Mouse (Mus musculus) MEL (cell line): ENCODE results near the gene Nos1. TPM values are rescaled to one million over a fixed set of nuclear protein-coding genes. Genes with fewer than 3 reads are reported as not detected.

Source experiments
- DNase-seq: peaks from one replicate; pipeline ENCODE4 v3.0.0; 2011; ENCODE audit warnings: low read depth, low spot score
- H3K27ac ChIP-seq: 2 replicates; pipeline ENCODE4 v1.5.1; 2012; ENCODE audit warnings: low read depth, mild to moderate bottlenecking, control low read depth, low read length, moderate library complexity; ENCODE audit not compliant: control insufficient read depth
- H3K27me3 ChIP-seq, 2 experiments: fragments of 150-350 bp in 1 of 2; sonication (generic) in 1 of 2; 2 replicates each; pipeline ENCODE4 v1.6.1; 2012; ENCODE audit warnings: low read length in 2 of 2, mild to moderate bottlenecking in 2 of 2, improper control_type of control experiment in 1 of 2, moderate library complexity in 1 of 2; ENCODE audit not compliant: insufficient read depth in 2 of 2, control insufficient read depth in 1 of 2
- H3K36me3 ChIP-seq, 2 experiments: 2 replicates each; pipeline ENCODE4 v1.6.1; 2012 to 2014; ENCODE audit warnings: low read length in 2 of 2, improper control_type of control experiment in 1 of 2, inconsistent platforms in 1 of 2, mild to moderate bottlenecking in 1 of 2; ENCODE audit not compliant: insufficient read depth in 2 of 2, control insufficient read depth in 1 of 2
- H3K4me1 ChIP-seq, 2 experiments: fragments of 150-350 bp in 1 of 2; sonication (generic) in 1 of 2; 2 replicates each; pipeline ENCODE4 v1.6.1; 2012; ENCODE audit warnings: low read length in 2 of 2, improper control_type of control experiment in 1 of 2, mild to moderate bottlenecking in 1 of 2; ENCODE audit not compliant: insufficient read depth in 2 of 2, control insufficient read depth in 1 of 2
- H3K4me3 ChIP-seq, 2 experiments: fragments of 150-350 bp in 1 of 2; sonication (generic) in 1 of 2; 2 replicates each; pipeline ENCODE4 v1.5.1; 2012; ENCODE audit warnings: low read depth in 2 of 2, low read length in 2 of 2, mild to moderate bottlenecking in 2 of 2, moderate library complexity in 2 of 2, control low read depth in 1 of 2, improper control_type of control experiment in 1 of 2; ENCODE audit not compliant: control insufficient read depth in 1 of 2, insufficient read depth in 1 of 2
- H3K79me2 ChIP-seq: 2 replicates; pipeline ENCODE4 v1.6.1; 2012; ENCODE audit warnings: mild to moderate bottlenecking, low read length, moderate library complexity; ENCODE audit not compliant: control insufficient read depth, poor library complexity, insufficient read depth
- H3K9ac ChIP-seq: 2 replicates; pipeline ENCODE4 v1.6.1; 2012; ENCODE audit warnings: low read depth, mild to moderate bottlenecking, control low read depth, low read length, moderate library complexity; ENCODE audit not compliant: control insufficient read depth, poor library complexity, severe bottlenecking
- H3K9me3 ChIP-seq: fragments of 150-350 bp; sonication (generic); replicated peaks from 2 replicates; pipeline ENCODE4 v1.6.1; 2012; ENCODE audit warnings: mild to moderate bottlenecking, low read length, improper control_type of control experiment, moderate library complexity; ENCODE audit not compliant: insufficient read depth
- BHLHE40 ChIP-seq: IDR thresholded peaks from 2 replicates; pipeline ENCODE4 v1.6.1; 2012; ENCODE audit warnings: low read depth, mild to moderate bottlenecking, inconsistent platforms, low read length, improper control_type of control experiment, borderline replicate concordance
- CHD2 ChIP-seq: IDR thresholded peaks from 2 replicates; pipeline ENCODE4 v1.6.1; 2011; ENCODE audit warnings: low read length, improper control_type of control experiment
- CTCF ChIP-seq, 3 experiments: IDR thresholded peaks in 2 of 3; conservative IDR thresholded peaks in 1 of 3; 2 replicates each; pipeline ENCODE4 v1.5.1; 2011 to 2012; ENCODE audit warnings: low read length in 3 of 3, low read depth in 2 of 3, mild to moderate bottlenecking in 2 of 3, improper control_type of control experiment in 1 of 3, inconsistent platforms in 1 of 3, mixed read lengths in 1 of 3, moderate library complexity in 1 of 3; ENCODE audit not compliant: control insufficient read depth in 1 of 3, insufficient read depth in 1 of 3, poor library complexity in 1 of 3, severe bottlenecking in 1 of 3
- E2F4 ChIP-seq: IDR thresholded peaks from 2 replicates; pipeline ENCODE4 v1.6.1; 2011; ENCODE audit warnings: low read depth, low read length, improper control_type of control experiment, borderline replicate concordance
- ELF1 ChIP-seq: IDR thresholded peaks from 2 replicates; pipeline ENCODE4 v1.6.1; 2014; ENCODE audit warnings: low read depth, mild to moderate bottlenecking, inconsistent platforms, low read length, improper control_type of control experiment, moderate library complexity
- ETS1 ChIP-seq: IDR thresholded peaks from 2 replicates; pipeline ENCODE4 v1.6.1; 2012; ENCODE audit warnings: low read depth, mild to moderate bottlenecking, inconsistent platforms, low read length, improper control_type of control experiment, moderate library complexity
- GATA1 ChIP-seq: IDR thresholded peaks from 2 replicates; pipeline ENCODE4 v1.6.1; 2011; ENCODE audit warnings: low read depth, low read length, improper control_type of control experiment
- HCFC1 ChIP-seq: IDR thresholded peaks from 2 replicates; pipeline ENCODE4 v1.6.1; 2012; ENCODE audit warnings: low read depth, mild to moderate bottlenecking, inconsistent platforms, low read length, improper control_type of control experiment, moderate library complexity
- JUND ChIP-seq: IDR thresholded peaks from 2 replicates; pipeline ENCODE4 v1.6.1; 2011; ENCODE audit warnings: low read depth, mild to moderate bottlenecking, improper control_type of control experiment, low read length
- MEF2A ChIP-seq: IDR thresholded peaks from 2 replicates; pipeline ENCODE4 v1.6.1; 2014; ENCODE audit warnings: low read depth, mild to moderate bottlenecking, inconsistent platforms, low read length, improper control_type of control experiment; ENCODE audit not compliant: poor library complexity, insufficient replicate concordance, severe bottlenecking; ENCODE audit errors: extremely low read depth
- MXI1 ChIP-seq: IDR thresholded peaks from 2 replicates; pipeline ENCODE4 v1.6.1; 2011; ENCODE audit warnings: mild to moderate bottlenecking, low read depth, low read length, improper control_type of control experiment
- NELFE ChIP-seq: IDR thresholded peaks from 2 replicates; pipeline ENCODE4 v1.6.1; 2011; ENCODE audit warnings: low read depth, low read length, improper control_type of control experiment
- POLR2A ChIP-seq, 2 experiments: IDR thresholded peaks; 2 replicates each; pipeline ENCODE4 v1.6.1; 2011 to 2012; ENCODE audit warnings: low read length in 2 of 2, mild to moderate bottlenecking in 2 of 2, control low read depth in 1 of 2, improper control_type of control experiment in 1 of 2, low read depth in 1 of 2, moderate library complexity in 1 of 2; ENCODE audit not compliant: control insufficient read depth in 1 of 2, insufficient read depth in 1 of 2, poor library complexity in 1 of 2
- POLR2AphosphoS2 ChIP-seq: IDR thresholded peaks from 2 replicates; pipeline ENCODE4 v1.6.1; 2011; ENCODE audit warnings: low read length, improper control_type of control experiment
- POLR2AphosphoS5 ChIP-seq: IDR thresholded peaks from 2 replicates; pipeline ENCODE4 v1.6.1; 2012; ENCODE audit warnings: low read depth, borderline replicate concordance, mild to moderate bottlenecking, inconsistent platforms, low read length, moderate library complexity, mixed read lengths
- RAD21 ChIP-seq: IDR thresholded peaks from 2 replicates; pipeline ENCODE4 v1.6.1; 2011; ENCODE audit warnings: mild to moderate bottlenecking, low read depth, low read length, improper control_type of control experiment
- RCOR1 ChIP-seq: IDR thresholded peaks from 2 replicates; pipeline ENCODE4 v1.6.1; 2012; ENCODE audit warnings: low read depth, mild to moderate bottlenecking, inconsistent platforms, low read length, improper control_type of control experiment
- SIN3A ChIP-seq: IDR thresholded peaks from 2 replicates; pipeline ENCODE4 v1.6.1; 2012; ENCODE audit warnings: low read length, improper control_type of control experiment, inconsistent platforms
- SMC3 ChIP-seq: IDR thresholded peaks from 2 replicates; pipeline ENCODE4 v1.6.1; 2011; ENCODE audit warnings: low read depth, low read length, improper control_type of control experiment
- TAL1 ChIP-seq: IDR thresholded peaks from 2 replicates; pipeline ENCODE4 v1.6.1; 2012; ENCODE audit warnings: mild to moderate bottlenecking, inconsistent platforms, low read length, moderate library complexity, mixed read lengths
- TBP ChIP-seq: IDR thresholded peaks from 2 replicates; pipeline ENCODE4 v1.8.0; 2011; ENCODE audit warnings: low read depth, low read length, improper control_type of control experiment
- TCF12 ChIP-seq: IDR thresholded peaks from 2 replicates; pipeline ENCODE4 v1.6.1; 2014; ENCODE audit warnings: low read depth, mild to moderate bottlenecking, inconsistent platforms, low read length, improper control_type of control experiment, moderate library complexity
- USF2 ChIP-seq, 2 experiments: IDR thresholded peaks; 2 replicates each; pipeline ENCODE4 v1.6.1; 2011 to 2012; ENCODE audit warnings: improper control_type of control experiment in 2 of 2, low read length in 2 of 2, borderline replicate concordance in 1 of 2, inconsistent platforms in 1 of 2, low read depth in 1 of 2, mild to moderate bottlenecking in 1 of 2; ENCODE audit not compliant: insufficient read depth in 1 of 2
- ZC3H11A ChIP-seq: IDR thresholded peaks from 2 replicates; pipeline ENCODE4 v1.6.1; 2012; ENCODE audit warnings: low read depth, mild to moderate bottlenecking, inconsistent platforms, low read length, improper control_type of control experiment
- ZKSCAN1 ChIP-seq: IDR thresholded peaks from 2 replicates; pipeline ENCODE4 v1.6.1; 2012; ENCODE audit warnings: low read depth, mild to moderate bottlenecking, inconsistent platforms, low read length, improper control_type of control experiment, moderate library complexity
- ZMIZ1 ChIP-seq: IDR thresholded peaks from 2 replicates; pipeline ENCODE4 v1.6.1; 2012; ENCODE audit warnings: low read depth, mild to moderate bottlenecking, inconsistent platforms, low read length, improper control_type of control experiment, moderate library complexity
- polyA plus RNA-seq, 2 experiments: library from polyadenylated mRNA; stranded (reverse) in 1 of 2; unstranded in 1 of 2; fragments of >175 nt in 1 of 2; fragments of >200 nt in 1 of 2; gene quantifications; 2 replicates each; pipeline versions ENCODE4 v1.2.1 to v1.2.4; 2012; ENCODE audit warnings: low replicate concordance in 2 of 2, low read depth in 1 of 2; ENCODE audit not compliant: insufficient read length in 2 of 2, insufficient read depth in 1 of 2, missing spikeins in 1 of 2
- total RNA-seq: library from RNA; depleted of rRNA; stranded (reverse); fragments of 300-350 nt; gene quantifications from 2 replicates; pipeline ENCODE4 v1.2.3, GENCODE M21; 2012

Nos1 gene
- total and polyA plus RNA-seq, 3 experiments: 0.35 to 1.5 TPM; not detected in 1

GRCm38 (mm10) chr5:118002059-118002458, 221.2 kb downstream of the Nos1 start:
- H3K27ac ChIP-seq: no peak overlapping the region
- H3K27me3 ChIP-seq: no peaks in the 10 kb centered on the region
- no peaks in the 10 kb centered on the region for H3K4me1 ChIP-seq
- no peak for TF ChIP-seq ELF1
- TF ChIP-seq ETS1: no peak
- TF ChIP-seq CHD2: no peak
- no peak for TF ChIP-seq POLR2A (IDR thresholded peaks at IDR 0.05; ENCODE audit: control insufficient read depth in 1 of 2, insufficient read depth in 1 of 2, low read depth in 1 of 2, low read length in 2 of 2, poor library complexity in 1 of 2)
- no peak for TF ChIP-seq NELFE
- peak; percentile 74 to 86 (median 80) for TF ChIP-seq CTCF (IDR thresholded peaks at IDR 0.05 in 2 of 3, conservative IDR thresholded peaks at IDR 0.05 in 1 of 3; ENCODE audit: control insufficient read depth in 1 of 3, insufficient read depth in 1 of 3, low read depth in 2 of 3, low read length in 3 of 3, poor library complexity in 1 of 3, severe bottlenecking in 1 of 3)
- no peak for TF ChIP-seq ZC3H11A
- no peak for TF ChIP-seq ZMIZ1
- TF ChIP-seq BHLHE40: no peak
- no peak for TF ChIP-seq USF2 (IDR thresholded peaks at IDR 0.05; ENCODE audit: borderline replicate concordance in 1 of 2, insufficient read depth in 1 of 2, low read depth in 1 of 2, low read length in 2 of 2)
- no peak for TF ChIP-seq RCOR1
- peak; percentile 52 for TF ChIP-seq RAD21
- TF ChIP-seq TAL1: no peak
- TF ChIP-seq POLR2AphosphoS5: no peak
- TF ChIP-seq HCFC1: no peak
- TF ChIP-seq TBP: no peak
- TF ChIP-seq TCF12: no peak
- TF ChIP-seq POLR2AphosphoS2: no peak
- TF ChIP-seq MEF2A: no peak
- TF ChIP-seq ZKSCAN1: no peak
- TF ChIP-seq JUND: no peak
- no peak for TF ChIP-seq MXI1
- TF ChIP-seq E2F4: no peak
- TF ChIP-seq GATA1: no peak
- peak; percentile 53 for TF ChIP-seq SMC3
- TF ChIP-seq SIN3A: no peak
- peak; percentile 59 for DNase-seq
- no peaks in the 10 kb centered on the region for H3K79me2 ChIP-seq
- H3K36me3 ChIP-seq: no peaks in the 10 kb centered on the region
- no peak overlapping the region for H3K9ac ChIP-seq
- H3K4me3 ChIP-seq: no peak overlapping the region
- no peaks in the 10 kb centered on the region for H3K9me3 ChIP-seq
